Mouse (Mus musculus) ES-E14 (cell line): ENCODE data around the gene Pafah1b3. TPM values are rescaled to one million over a fixed set of nuclear protein-coding genes. Genes with fewer than 3 reads are reported as not detected.
A peak's percentile ranks its signal among the peaks of the same experiment; 100 is the strongest.
"Not testable (repeated sequence)": the region's sequence is repeated elsewhere in the genome, so short reads cannot be mapped to it uniquely, and the experiment has no call there.

Source experiments
- DNase-seq: peaks from one replicate; pipeline ENCODE4 v3.0.0-alpha.2; 2013; ENCODE audit warnings: low read depth, low spot score
- H3K27ac ChIP-seq: 2 replicates; pipeline ENCODE4 v1.5.1; 2012; ENCODE audit warnings: low read depth, mild to moderate bottlenecking, low read length, moderate library complexity, mixed read lengths; ENCODE audit not compliant: poor library complexity, insufficient read depth, severe bottlenecking
- H3K36me3 ChIP-seq: 2 replicates; pipeline ENCODE4 v1.6.1; 2012; ENCODE audit warnings: mild to moderate bottlenecking, low read length, moderate library complexity, mixed read lengths; ENCODE audit not compliant: control insufficient read depth, poor library complexity, insufficient read depth, severe bottlenecking
- H3K4me1 ChIP-seq, 2 experiments: fragments of 150-350 bp in 1 of 2; sonication (generic) in 1 of 2; 2 replicates each; pipeline ENCODE4 v1.6.1; 2012; ENCODE audit warnings: low read length in 2 of 2, mild to moderate bottlenecking in 1 of 2, mixed read lengths in 1 of 2; ENCODE audit not compliant: control insufficient read depth in 2 of 2, insufficient read depth in 2 of 2, poor library complexity in 1 of 2
- H3K4me3 ChIP-seq, 2 experiments: fragments of 150-350 bp in 1 of 2; sonication (generic) in 1 of 2; 2 replicates each; pipeline ENCODE4 v1.5.1; 2012; ENCODE audit warnings: low read length in 2 of 2, low read depth in 1 of 2, mild to moderate bottlenecking in 1 of 2, mixed read lengths in 1 of 2; ENCODE audit not compliant: insufficient read depth in 1 of 2, poor library complexity in 1 of 2, severe bottlenecking in 1 of 2
- H3K9ac ChIP-seq: 2 replicates; pipeline ENCODE4 v1.6.1; 2012; ENCODE audit warnings: low read depth, mild to moderate bottlenecking, low read length, mixed read lengths; ENCODE audit not compliant: poor library complexity, insufficient read depth, severe bottlenecking
- H3K9me3 ChIP-seq: fragments of 150-350 bp; sonication (generic); 2 replicates; pipeline ENCODE4 v1.6.1; 2012; ENCODE audit warnings: low read depth, mild to moderate bottlenecking, low read length; ENCODE audit not compliant: control insufficient read depth, insufficient read depth
- CHD2 ChIP-seq: IDR thresholded peaks from 2 replicates; pipeline ENCODE4 v1.6.1; 2014; ENCODE audit warnings: mild to moderate bottlenecking, low read depth, low read length, inconsistent platforms
- HCFC1 ChIP-seq: IDR thresholded peaks from 2 replicates; pipeline ENCODE4 v1.6.1; 2012; ENCODE audit warnings: low read length, inconsistent platforms, borderline replicate concordance; ENCODE audit not compliant: insufficient read depth
- MAFK ChIP-seq: IDR thresholded peaks from 2 replicates; pipeline ENCODE4 v1.6.1; 2014; ENCODE audit warnings: mild to moderate bottlenecking, low read depth, low read length, inconsistent platforms; ENCODE audit not compliant: insufficient read depth
- ZC3H11A ChIP-seq: IDR thresholded peaks from 2 replicates; pipeline ENCODE4 v1.6.1; 2012; ENCODE audit warnings: low read depth, mild to moderate bottlenecking, inconsistent platforms, low read length, borderline replicate concordance
- ZNF384 ChIP-seq: IDR thresholded peaks from 2 replicates; pipeline ENCODE4 v1.6.1; 2012; ENCODE audit warnings: low read depth, low read length, inconsistent platforms
- in situ Hi-C, 2 experiments: fragments of 600-800 bp; cut with MboI; formaldehyde crosslinking; loops; one replicate each; pipeline ENCODE4 v1.15.1; 2025; ENCODE audit warnings: low sequenced_read_pairs in 2 of 2, inconsistent platforms in 1 of 2; ENCODE audit not compliant: unreplicated experiment in 2 of 2
- total RNA-seq: library from RNA; depleted of rRNA; stranded (reverse); fragments of 300-350 nt; gene quantifications from 2 replicates; pipeline ENCODE4 v1.2.3, GENCODE M21; 2012

The Pafah1b3 gene
- total RNA-seq, 1 experiment: 76.5 TPM

- DNase-seq: peak; percentile 99
- Histone ChIP-seq H3K9me3 (no peaks in the 10 kb centered on the region), H3K4me1 (peaks cover 19 to 47% of the 10 kb centered on the region in 2 experiments), H3K36me3 (no peaks in the 10 kb centered on the region), H3K27ac (peak within 1 kb of the TSS; percentile 92), H3K9ac (peak within 1 kb of the TSS; percentile 94), H3K4me3 (peak within 1 kb of the TSS; percentile 82 to 93)
- in situ Hi-C loops: no loop called here
- peak; percentile 66 for TF ChIP-seq CHD2
- TF ChIP-seq ZC3H11A: no peak
Observed at GRCm38 (mm10) chr7:25267301-25267750, 30.5 kb downstream of the Pafah1b3 start, which contains the start of gene Cic. TSS of gene Cic (plus strand) at chr7:25267704.

GRCm38 (mm10) chr7:25266180-25266962, 31.4 kb downstream of the Pafah1b3 start:
- Histone ChIP-seq H3K9me3 (no peaks in the 10 kb centered on the region), H3K27ac (peak overlapping the region; percentile 54; the same call in 1 of the 2 replicates), H3K4me1 (peaks cover 19 to 39% of the 10 kb centered on the region in 2 experiments), H3K36me3 (no peaks in the 10 kb centered on the region), H3K4me3 (peak overlapping the region; percentile 48 to 93; a peak in 3 of 4 replicates), H3K9ac (no peak overlapping the region)
- DNase-seq: no peak
- in situ Hi-C loops: no loop called here
- TF ChIP-seq ZNF384 (no peak), ZC3H11A (no peak), CHD2 (no peak), MAFK (no peak), HCFC1 (no peak)

GRCm38 (mm10) chr7:25265743-25266142, 32.0 kb downstream of the Pafah1b3 start:
- H3K36me3 ChIP-seq, H3K4me3 ChIP-seq, in situ Hi-C loops, H3K27ac ChIP-seq, H3K9ac ChIP-seq, H3K9me3 ChIP-seq, DNase-seq: not testable (repeated sequence)
- peaks cover 19 to 34% of the 10 kb centered on the region in 2 experiments for H3K4me1 ChIP-seq

- Histone ChIP-seq H3K9ac (peak overlapping the region; percentile 63), H3K9me3 (no peaks in the 10 kb centered on the region), H3K4me1 (peaks cover 19 to 24% of the 10 kb centered on the region in 2 experiments), H3K36me3 (no peaks in the 10 kb centered on the region), H3K27ac (peak overlapping the region; percentile 86), H3K4me3 (peak overlapping the region in 1 of 2 experiments; percentile 26; a peak in 2 of 4 replicates)
- DNase-seq: peak; percentile 82
- TF ChIP-seq CHD2: 0 out of 2 replicates have a peak, but pooled peaks have one; percentile 36
- TF ChIP-seq HCFC1: no peak
- in situ Hi-C loops: no loop called here
Observed at GRCm38 (mm10) chr7:25263968-25264870, 33.6 kb downstream of the Pafah1b3 start.
